Mouse (Mus musculus) embryonic fibroblast, embryonic 13.5 days (primary cell): ENCODE data around the gene Alb.

Source experiments
- CTCF ChIP-seq: IDR thresholded peaks from 2 replicates; pipeline ENCODE4 v1.5.1; 2011; ENCODE audit warnings: mild to moderate bottlenecking, control low read depth, low read length, moderate library complexity, borderline replicate concordance; ENCODE audit not compliant: insufficient read depth
- POLR2A ChIP-seq: IDR thresholded peaks from 2 replicates; pipeline ENCODE4 v1.6.1; 2011; ENCODE audit warnings: low read depth, mild to moderate bottlenecking, control low read depth, low read length, moderate library complexity

GRCm38 (mm10) chr5:90494308-90494707 is 33.6 kb downstream of the Alb start:
- TF ChIP-seq CTCF (no peak), POLR2A (no peak)
